Mouse (Mus musculus) embryo, embryonic 11.5 days (tissue): ENCODE measurements around the gene Slc44a4.

Source experiments
- DNase-seq: peaks from one replicate; pipeline ENCODE4 v3.0.0-alpha.2; 2012; ENCODE audit warnings: low read depth, low spot score

Gene Slc44a4

DNA sequence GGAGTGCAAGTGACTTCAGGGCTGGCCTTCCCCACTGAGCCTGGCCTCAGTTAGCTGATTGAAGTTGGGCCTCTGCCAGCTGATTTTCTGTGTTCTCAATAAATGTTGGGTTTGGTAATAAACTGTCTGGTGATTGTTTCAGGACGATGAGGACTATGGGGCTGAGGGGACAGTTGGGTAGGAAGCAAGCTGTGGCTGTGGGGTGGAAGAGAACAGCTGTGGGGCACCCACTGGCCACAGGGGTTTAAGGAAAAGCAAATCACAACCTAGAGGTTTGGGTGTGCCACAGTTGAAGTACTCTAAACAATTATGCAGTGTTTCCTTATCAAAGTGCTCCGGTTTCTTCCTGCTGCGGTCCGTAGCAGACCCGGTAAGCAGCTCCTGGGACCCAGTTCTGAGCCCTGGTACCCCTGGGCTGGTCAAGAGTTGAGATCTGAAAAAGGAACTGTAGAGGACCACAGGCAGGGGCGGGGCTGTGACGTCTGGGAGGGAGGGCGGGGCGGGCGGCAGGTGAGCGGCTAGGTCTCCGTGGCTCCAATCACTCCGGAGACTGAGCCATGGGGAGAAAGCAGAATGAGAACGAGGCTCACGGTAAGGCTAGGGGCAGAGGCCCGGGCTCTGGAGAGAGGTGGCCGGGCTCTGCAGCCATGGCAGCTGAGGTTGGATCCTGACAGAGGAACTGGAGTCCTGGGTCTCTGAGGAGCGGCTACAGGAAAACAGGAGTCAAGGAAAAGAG is at the start of gene Slc44a4:
TSS of gene Slc44a4 (plus strand) at position 537 of the 736 bp plus-strand sequence.
- DNase-seq = no peak

DNA sequence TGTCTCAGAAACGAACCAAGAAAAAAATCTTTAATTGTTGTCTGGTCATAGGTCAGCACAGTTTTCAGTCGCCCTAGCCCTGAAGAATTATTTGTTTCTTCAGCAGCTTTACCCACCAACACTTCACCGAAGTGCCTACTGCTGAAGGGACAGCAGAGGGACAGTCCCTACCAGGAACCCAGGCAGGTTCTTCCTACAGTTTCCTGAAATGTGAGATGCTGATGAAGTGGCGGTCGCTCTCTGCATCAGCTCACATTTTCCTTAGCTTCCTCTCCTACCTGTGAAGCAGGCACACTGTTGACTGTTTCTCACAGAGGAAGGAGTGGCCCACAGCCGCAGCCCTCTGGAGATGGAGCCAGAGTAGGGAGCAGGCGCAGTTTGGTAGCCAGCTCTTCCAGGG is 48.3 kb upstream of the Slc44a4 start:
- no peak for DNase-seq

DNA sequence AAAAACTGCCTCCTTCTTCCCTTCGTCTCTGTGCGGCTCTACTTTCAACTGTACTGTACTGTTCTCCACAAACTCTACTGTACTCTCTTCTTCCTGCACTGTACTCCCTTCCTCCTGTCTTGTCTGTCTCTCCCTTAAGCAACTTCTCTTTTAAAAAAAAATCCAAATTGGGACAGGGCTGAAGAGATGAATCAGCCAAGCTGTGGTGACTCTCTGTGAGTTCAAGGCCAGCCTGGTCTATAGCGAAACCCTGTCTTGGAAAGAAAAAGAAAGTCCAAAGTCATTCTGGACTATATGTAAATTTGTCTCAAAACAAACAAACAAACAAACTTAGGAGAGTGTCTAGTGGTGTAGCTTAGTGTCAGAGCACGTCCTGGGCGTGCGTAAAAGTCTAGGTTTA is 39.9 kb upstream of the Slc44a4 start:
- no peak for DNase-seq

GRCm38 (mm10) chr17:34879336-34879879 is 34.9 kb upstream of the Slc44a4 start, which contains the start of gene Zbtb12:
TSS of gene Zbtb12 (plus strand) at chr17:34879483.
- no peak for DNase-seq

DNA sequence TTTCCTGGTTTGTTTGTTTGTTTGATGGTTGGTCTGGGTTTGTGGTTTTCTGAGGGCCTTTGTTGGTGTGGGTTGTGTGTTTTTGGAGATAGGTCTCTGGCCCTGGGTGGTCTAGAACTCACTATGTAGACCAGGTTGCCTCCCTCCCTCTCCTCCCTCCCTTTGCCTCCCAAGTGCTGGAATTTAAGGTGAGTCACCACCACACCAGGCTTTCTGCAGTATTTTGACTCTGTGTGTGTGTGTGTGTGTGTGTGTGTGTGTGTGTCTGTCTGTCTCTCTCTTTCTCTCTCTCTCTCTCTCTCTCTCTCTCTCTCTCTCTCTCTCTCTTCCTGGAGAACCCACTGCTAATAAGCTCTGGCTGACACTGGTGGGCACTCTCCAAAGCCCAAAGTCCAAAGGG is 33.1 kb upstream of the Slc44a4 start:
- DNase-seq = no peak

DNA sequence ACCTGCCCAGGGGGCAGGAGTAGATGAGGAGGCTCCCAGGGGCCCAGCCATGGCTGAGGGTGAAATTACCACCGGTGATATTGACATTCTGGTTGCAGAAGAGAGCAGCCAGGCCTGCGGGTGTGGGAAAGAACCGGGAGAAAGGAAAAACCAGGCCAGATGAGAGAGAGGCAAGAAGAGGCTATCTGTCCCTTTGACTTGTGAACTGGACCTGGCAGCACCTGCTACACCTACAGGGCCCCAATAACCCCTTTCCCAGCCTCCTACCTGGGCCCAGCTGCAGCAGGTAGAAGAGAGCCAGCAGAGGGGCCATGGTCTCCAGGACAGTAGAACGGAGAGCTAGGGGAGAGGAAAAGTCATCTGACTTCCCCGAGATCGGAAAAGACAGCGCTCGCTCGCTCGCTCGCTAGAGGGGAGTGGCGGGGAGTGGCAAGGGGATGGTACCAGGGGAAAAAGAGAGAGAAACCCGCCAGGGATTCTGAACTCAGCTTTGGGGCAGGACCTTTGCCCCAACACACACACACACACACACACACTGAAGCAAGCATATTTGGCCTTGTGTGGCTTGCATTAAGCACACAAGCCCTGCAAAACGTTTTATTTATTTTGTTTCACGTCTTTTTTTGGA is 32.5 kb upstream of the Slc44a4 start, which contains the start of gene Gm20547:
TSS of gene Gm20547 (minus strand) at position 360 of the 628 bp plus-strand sequence.
- no peak for DNase-seq

DNA sequence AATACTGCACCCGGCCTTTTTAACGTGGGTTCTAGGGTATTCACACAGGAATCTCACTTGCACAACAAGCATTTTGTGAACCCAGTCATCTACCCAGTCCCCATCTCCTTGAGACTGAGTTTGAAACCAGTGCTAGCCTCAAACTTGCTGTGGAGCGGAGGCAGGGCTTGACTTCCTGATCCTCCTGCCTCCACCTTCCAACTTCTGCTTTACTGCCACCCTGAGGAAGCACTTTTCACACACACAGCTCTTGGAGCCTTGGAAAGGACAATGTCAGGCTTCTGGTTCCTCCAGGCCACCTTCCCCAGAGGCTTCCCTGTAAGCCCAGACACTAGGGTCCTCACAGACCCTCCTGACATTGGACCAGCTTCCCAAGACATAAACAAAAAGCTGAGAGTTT is 30.9 kb upstream of the Slc44a4 start:
- DNase-seq = no peak

- DNase-seq = no peak
These were observed 29.6 kb upstream of the Slc44a4 start for GRCm38 (mm10) chr17:34884704-34885103.

DNA sequence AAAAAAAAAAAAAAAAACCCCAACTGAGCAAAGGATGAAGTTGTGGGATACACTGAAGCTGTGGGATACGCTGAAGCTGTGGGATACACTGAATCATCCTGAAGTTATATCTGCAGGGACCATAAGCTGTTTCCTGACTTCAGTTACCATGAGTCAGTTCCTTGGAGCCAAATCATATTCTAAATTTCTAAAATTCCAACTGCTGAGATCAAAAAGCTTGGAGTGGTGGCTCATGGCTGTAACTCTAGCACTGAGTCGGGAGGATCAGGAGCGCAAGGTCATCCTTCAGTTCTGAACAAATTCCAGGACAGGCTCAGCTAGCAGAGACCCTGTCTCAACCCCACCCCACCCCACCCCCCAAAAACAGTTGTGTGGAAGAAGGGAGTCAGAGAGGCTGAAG is 28.7 kb upstream of the Slc44a4 start:
- DNase-seq = no peak

GRCm38 (mm10) chr17:34887942-34888341 is 26.3 kb upstream of the Slc44a4 start:
- no peak for DNase-seq

DNA sequence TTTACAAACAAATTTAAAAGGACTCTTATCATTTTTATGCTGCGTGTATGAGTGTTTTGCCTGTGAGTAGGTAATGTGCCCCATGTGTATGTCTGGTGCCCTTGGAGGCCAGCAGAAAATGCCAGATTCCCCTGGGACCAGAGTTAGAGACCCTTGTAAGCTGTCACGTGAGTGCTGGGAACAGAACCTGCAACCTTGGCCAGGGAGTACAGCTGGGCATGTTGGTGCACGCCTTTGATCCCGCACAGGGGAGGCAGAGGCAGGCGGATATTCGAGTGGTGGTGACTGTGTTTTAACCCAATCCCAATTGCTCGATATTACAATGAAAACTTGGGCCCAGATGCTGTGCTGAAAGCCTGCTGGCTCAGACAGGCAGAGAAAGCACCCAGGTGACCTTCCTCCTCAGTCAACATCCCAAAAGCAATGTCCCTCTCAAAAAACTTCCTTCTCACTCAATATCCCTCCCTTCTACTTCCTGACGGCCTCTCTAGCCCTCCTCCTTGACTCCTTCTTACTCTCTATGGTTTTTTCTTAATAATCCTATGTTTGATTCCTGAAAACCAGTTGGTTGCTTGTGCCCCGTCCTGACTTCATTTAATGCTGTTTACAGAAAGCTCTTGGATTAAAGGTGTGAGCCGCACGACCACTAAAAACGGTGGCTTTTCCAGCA is 24.1 kb upstream of the Slc44a4 start:
- DNase-seq = no peak

DNA sequence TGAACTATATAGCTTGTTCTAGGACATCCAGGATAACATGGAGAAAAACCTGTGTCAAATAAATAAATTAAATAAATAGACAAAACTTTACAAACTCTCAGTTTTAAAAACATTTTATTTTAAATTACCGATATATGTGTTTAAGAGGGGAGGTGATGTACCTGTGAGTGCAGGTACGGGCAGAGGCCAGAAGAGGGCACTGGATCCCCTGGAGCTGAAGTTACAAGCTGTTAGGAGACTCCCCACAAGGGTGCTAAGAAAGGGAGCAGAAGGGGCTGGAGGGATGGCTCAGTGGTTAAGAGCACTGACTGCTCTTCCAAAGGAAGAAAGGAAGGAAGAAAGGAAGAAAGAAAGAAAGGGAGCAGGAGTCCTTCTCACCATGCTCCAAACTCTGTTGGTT is 22.9 kb upstream of the Slc44a4 start:
- DNase-seq = no peak

- no peak for DNase-seq
These were observed 21.0 kb upstream of the Slc44a4 start for GRCm38 (mm10) chr17:34893072-34893824.

DNA sequence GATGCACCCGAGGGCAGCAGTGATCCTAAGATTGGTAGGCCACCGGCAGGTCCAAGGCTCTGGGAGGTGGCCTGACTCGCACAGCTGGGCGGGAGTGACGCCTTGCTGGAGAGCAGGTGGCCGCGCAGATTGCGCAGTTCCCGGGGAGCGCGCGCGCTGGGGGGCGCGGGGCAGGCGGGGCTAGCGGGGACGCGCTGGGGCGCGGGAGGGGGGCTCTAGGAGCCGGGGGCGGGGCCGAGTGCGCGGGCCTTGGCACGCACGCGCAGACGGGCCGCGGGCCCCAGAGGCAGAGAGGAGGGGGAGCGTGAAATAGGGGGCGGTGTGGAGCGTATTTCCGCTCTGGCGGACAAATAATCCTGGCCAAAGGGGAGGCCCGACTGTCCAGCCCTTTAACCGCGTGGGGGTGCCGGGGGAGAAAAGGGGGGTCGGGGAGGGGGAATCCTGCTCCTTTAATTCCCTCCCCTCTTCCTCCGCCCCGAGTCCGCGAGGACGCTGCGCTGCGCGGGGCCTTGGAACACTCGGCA is 20.1 kb upstream of the Slc44a4 start:
- peak; percentile 96 for DNase-seq

DNA sequence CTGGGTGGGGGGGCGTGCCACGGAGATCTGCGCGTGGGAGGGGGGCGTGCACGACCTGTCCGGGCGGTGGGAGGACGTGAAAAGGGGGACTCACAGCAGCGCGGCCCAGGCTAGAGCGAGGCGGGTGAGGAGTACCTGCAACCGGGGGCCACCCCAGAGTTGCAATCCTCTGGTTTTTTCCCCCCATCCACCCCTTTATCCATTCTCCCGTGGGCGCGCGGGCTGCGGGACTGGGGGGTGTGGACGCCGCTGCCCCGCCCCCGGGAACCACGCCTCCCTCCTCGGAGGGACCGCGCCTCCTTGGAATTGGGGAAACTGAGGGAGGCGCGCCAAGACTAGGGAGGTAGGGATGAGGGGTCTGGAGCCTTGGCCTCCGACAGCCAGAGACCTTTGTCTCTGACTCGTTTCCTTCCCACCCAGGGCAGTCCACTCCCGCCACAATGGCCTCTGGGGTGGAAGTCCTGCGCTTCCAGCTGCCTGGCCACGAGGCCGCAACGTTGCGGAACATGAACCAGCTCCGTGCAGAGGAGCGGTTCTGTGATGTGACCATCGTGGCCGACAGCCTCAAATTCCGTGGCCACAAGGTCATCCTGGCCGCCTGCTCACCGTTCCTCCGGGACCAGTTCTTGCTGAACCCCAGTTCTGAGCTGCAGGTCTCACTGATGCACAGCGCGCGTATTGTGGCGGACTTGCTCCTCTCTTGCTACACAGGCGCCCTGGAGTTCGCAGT is 19.3 kb upstream of the Slc44a4 start:
- DNase-seq = no peak

DNA sequence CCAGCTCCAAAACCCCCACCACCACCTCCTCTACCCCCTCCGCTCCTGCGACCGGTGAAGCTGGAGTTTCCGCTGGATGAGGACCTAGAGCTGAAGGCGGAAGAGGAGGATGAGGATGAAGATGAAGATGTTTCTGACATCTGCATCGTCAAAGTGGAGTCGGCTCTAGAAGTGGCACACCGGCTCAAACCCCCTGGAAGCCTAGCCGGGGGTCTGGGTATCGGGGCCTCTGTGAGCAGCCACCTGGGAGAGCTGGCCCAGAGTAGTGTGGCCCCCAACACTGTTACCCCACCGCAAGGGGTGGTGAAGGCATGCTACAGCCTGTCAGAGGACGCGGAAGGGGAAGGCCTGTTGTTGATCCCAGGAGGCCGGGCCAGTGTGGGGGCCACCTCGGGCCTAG is 18.5 kb upstream of the Slc44a4 start:
- DNase-seq = no peak

DNA sequence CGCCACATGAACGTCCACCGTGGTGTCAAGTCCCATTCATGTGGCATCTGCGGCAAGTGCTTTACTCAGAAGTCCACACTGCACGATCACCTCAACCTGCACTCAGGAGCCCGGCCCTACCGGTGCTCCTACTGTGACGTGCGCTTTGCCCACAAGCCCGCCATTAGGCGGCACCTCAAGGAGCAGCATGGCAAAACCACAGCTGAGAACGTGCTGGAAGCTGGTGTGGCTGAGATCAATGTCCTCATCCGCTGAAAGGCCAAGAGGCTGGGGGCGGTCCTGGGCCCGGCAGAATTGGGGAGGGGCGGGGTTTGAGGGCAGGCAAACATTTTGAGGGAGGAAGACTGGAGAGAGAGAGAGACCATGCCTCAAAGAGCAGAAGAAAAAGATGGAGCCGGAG is 17.9 kb upstream of the Slc44a4 start:
- DNase-seq = no peak

DNA sequence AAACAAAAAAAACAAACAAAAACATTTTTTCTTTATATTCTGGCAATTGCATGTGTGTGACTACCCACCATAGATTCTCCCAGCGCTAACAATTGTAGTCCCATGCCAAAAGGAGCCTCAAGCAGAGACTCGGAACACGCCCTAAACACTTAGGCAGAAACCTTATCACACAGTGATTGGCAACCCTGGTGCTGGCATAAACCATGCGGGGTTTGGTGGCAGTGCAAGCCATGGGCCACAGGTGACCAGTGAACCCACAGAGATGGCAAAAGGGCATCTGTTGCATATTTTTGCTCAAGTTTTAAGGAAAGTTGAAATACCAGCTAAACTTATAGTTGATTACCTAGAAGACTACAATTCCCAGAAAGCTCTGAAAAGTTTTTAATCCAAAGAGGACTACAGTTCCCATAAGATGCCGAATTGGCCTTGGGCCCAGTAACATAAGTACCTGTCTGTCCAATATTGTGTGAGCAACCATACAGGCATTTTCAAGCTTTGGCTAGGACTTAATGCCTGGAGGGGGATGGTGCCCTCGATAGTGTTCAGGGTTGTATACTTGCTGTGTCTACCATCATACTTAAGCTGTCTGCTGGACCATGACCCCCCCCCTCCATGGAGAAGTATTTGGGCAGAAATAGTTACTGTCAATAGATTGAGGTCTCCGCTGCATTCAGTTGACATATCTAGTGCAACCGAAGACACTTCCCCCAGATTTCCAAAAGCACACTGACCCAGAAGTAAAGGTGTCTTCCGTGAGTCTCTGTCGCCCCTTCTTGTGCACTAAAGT is 16.7 kb upstream of the Slc44a4 start:
- no peak for DNase-seq

DNA sequence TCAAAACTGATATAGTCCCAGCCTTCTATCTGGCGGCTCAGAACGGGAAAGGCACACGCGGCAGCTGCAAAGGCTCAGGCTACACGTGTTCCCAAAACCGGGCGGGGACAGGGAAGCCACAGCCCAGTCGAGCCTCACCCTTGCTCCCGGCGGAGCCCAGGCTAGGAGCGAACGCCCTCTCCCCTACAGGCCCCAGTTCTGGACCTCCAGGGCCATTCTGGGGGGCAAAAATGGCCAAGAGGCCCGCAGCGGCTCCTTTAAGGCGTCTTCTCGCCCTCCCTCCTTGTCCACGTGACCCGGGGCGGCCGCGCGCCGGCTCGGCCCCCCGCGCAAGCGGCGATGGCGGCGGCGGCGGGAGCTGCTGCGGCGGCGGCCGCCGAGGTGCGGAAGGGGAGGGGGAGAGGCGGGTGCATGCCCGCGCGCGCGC is 16.1 kb upstream of the Slc44a4 start, which contains the start of the genes C2 and Ehmt2:
TSS of gene C2 (minus strand) at position 106 of the 427 bp plus-strand sequence.
TSS of gene Ehmt2 (plus strand) at position 310 of the 427 bp plus-strand sequence.
- DNase-seq = peak; percentile 66

DNA sequence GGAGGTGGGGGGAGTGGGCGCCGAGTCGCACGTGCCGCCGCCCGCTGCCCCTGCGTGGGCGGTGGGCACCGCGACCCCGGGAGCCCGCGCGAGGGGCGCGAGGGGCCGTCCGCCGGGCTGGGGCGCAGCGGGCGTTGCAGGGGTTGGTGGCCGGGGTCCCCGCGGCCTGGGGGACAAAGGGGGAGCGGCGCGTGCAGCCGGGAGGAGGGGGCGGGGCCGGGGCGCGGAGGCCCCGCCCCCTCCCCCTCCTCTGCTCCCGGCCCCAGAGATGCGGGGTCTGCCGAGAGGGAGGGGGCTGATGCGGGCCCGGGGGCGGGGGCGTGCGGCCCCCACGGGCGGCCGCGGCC is 15.6 kb upstream of the Slc44a4 start:
- no peak for DNase-seq
